Mouse (Mus musculus) frontal cortex, postnatal 10 days (tissue): ENCODE measurements around the gene Ccdc151.

Experiments used
- DNase-seq, 2 experiments: peaks; one replicate each; pipeline ENCODE4 v3.0.0; 2022; ENCODE audit warnings: low spot score in 2 of 2, mixed read lengths in 1 of 2

The Ccdc151 gene

DNA sequence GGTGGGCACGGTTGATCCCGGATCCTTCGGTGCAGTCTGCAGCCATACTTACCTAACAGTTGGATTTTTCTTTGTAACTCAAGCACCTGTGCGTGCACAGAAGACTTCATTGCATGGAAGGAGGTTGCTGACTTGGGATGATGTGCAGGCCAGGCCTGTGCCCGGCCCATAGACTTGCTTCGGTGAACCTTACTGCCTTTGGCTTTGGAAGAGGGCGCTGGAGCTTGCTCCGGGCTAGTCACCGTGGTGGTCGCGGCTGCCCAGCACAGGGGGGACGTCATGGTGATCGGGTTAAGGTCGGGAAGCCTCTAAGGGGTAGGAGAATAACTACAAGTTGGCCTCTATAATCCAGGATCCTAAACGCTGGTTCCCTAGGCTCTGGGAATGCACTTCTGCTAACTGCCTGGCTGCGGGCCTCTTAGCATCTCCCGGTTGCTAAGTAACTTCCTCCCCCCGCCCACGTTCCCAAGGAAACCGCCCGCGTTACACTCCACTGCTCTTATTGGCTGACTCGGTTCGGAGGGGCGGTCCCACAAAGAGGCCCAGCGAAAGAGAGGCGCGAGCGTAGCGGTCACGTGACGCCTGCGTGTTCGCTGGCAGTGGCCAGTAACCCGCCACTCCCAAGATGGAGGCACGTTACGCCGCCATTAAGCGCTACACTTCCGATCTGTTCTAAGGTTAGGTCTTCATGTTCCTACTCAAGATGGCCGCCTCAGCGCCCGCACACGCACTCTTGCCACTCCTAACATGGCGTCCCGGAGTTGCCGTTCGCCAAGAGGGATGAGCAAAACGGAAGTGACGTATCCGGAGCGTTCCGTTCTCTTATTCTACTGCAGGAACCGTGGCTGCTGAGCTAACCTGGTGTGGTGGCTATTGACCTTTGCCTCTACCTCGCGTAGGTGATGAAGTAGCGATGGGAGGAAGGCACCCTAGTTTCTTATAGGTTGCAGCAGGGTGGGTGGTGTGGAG is at the start of gene Ccdc151, which contains the start of gene Prkcsh:
Gene Ccdc151, minus strand, starts transcription at position 441 of the 969 bp plus-strand sequence.
Gene Prkcsh, plus strand, starts transcription at position 613 of the 969 bp plus-strand sequence.
- peak; percentile 99 to 100 for DNase-seq

DNA sequence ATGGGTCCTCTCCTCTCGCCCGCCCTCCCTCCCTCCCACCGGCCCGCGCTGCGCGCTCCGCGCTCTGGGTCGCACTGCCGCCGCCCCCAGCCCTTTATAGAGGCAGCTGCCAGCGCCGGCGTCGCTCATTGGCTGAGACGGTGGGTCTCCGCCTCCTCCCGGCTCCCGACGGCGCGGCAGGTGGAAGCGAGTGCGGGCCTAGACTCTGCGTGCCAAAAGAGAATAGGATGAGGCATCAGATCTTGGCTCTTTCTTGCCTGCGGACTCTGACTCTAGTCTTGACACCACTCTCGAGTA is 49.5 kb upstream of the Ccdc151 start, which contains the start of gene Elavl3:
Gene Elavl3, minus strand, starts transcription at position 66 of the 297 bp plus-strand sequence.
- peak; percentile 66 to 84 for DNase-seq

DNA sequence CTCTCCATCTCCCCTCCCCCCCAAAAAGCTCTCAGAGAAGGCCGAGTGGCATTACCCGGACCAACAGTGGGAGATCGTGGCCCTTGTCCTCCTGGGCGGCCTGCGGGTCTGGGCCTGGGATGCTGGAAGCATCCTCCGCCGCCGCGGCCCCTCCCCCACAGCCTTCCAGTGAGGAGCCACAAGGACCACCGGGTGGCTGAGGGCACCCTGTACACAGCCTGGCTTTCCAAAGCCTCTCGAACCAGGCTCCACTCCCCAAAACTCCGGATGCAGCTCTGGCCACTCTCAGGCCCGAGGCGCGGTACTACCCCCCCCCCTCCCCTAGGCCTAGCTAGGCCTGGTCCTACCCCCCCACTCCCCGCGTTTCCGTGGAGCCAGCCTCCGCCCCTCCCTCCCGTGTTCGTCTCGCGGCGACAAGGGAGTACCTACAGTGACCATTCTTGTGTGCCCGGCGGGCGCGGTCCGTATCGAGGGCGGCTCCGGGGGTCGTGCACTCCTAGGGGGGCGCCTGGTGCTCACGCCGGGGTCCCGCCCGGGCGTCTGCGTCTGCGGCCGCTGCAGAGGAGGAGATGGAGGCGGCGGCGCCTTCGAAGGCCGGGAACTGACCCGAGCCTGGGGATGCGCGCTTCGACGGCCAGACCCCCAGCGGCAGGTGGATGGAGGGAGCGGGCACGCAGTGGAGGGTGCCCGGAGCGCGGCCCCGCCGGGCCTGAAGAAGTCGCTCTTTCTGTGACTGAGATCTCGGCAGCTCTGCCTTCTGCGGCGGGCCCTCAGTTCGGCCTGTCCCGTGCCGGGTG is 48.9 kb upstream of the Ccdc151 start:
- DNase-seq = peak; percentile 55 to 62

DNA sequence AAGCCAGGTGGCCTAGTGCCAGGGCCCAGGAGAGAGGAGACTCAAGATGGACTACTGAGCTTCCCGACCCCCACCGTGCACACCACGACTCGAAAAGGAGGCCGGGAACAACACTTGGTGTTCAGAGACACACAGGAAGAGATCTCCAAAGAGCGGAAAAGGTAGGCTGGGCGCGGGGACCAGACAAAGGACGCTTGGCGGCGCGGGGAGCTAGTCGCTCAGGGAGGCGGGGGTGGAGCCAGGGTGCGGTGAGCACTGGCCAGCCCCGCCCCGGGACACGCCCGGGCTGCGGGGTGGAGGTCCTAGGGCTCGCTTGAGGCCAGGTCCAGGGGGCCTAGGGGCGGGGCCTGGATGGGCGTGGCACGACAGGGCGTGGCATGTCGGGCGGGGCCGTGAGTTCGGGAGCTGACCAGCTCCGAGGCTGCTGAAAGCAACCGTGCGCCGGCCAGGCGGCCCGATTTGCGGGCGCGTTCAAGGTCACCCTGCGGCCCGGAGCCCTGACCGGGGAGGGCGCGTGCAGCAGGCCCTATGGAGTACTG is 48.0 kb upstream of the Ccdc151 start:
- DNase-seq = peak; percentile 68 to 69

DNA sequence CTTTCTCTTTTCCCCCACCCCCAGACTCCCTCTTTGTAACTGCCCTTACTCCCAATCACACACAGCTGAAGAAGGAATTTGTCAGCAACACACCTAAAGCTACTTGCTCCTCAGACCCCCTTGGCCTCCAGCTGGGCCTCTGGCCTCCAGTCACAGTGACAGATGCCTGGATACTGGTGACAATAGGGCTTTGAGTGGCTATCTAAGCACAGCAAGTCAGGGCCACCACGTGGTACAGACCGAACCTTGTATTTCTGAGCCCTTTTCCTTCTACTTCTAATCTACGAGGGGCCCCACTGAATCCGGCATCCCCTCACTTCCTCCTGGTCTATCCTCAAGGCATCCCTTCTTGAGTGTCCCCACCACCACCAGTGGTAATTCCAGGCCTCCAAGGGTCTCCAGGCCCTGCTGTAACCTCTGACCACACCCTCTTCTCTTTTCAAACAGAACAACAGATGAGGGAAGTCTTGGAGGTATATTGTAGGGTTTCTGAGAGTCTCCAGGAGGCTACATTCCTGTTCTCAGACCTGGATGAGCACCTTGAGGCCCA is 47.4 kb upstream of the Ccdc151 start:
- DNase-seq = no peak

DNA sequence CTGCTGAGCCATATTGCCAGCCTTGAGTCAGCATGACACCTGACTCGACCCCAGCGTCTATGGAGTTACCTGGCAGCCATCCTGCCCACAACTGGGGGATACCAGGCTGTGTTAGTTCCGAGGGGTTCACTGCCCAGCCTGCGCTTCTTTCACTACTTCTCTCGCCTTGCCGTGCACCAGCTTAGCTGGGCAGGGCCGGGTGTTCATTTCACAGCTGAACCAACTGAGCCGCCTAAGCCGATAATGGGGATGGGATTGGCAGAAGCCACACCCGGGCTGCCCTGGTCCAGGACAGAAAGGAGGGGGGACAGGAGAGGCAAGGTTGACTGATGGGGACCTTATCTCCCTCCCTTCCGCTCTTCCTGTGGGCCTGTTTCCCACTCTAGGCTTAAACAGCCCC is 46.9 kb upstream of the Ccdc151 start:
- no peak for DNase-seq

DNA sequence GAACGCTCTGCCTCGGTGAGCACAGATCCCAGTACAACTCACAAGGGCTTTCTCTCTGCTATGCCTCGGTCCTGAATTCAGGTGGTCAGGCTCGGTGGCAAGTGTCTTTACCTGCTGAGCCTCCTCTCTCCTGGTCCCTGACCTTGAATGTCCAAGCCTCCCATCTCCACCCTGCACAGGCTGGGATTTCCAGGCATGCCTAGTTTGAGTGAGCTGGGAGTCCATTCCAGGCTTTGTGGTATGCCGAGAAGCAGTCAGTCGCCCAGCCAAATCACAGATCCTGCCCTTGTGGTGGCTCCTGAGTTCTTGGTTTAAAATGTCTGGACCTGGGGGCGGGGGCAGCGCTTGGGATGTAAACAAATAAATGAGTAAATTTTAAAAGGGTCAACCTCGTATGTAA is 44.9 kb upstream of the Ccdc151 start:
- no peak for DNase-seq

DNA sequence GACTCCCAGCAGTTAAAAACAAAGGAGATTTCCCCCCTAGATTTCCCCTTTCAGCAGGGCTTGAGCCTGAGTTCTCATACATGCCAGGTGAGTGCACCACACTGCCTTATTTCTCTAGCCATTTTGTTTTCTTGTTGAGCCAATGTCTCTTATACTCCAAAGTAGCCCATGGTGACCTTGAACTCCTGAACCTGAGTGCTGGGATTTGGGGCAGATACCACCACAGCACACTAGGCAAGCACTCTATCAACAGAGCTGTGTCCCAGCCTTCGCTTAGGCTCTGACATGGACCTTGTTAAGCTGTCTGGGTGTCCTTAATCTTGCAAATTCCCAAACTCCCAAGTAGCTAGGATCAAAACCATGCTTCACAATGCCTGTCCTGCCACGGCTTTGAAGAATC is 39.4 kb upstream of the Ccdc151 start:
- no peak for DNase-seq

DNA sequence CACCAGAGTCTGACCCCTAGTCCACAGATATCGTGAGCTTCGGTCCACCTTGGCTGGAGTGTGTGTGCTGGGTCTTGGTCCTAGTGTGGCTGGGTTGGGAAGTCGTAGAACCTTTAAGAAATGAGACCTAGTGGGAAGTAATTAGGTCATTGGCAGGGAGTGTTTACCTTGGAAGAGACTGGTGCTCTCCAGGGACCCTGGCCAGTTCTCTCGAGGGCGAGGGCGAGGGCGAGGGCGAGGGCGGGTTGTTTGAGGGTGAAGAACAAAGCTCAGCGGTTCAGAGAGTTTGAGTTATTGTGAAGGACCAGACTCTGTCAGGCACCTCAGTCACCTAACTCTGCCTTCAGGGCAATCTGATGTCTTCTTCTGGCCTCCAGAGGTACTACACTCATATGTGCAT is 35.4 kb upstream of the Ccdc151 start:
- no peak for DNase-seq

DNA sequence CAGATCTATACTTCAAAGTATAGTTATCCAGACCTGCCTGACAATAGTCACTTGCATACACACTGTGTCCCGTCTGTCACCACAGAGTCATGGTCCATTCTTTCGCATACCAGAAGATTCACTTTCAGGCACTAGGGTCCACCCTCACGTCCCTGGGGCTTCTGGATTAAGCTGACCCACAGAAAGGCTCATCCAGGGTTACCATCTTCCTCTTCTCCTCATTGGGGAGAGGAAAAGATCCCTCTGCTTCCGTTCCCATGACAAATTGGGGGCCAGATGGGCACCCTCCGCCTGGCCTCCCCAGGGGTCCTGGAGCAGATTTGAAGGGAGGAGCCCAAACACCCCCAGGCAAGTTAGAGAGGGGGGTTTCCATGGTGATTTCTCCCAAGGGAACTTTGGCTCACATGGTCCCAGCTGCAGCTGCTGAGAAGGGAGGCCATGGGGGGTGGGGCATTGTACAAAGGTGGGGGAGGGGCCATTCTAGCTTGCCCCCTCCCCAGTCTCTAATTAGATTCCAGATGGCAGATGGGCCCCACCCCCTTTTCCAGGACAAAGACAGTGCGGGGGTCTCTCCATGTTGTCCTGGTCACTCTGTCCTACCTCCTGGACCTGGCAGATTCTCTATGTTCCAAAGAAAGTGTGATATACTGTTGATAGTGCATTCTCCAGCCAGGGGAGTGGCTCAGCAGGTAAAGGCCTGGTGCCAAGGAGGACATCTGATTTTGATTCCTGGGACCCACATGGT is 33.0 kb upstream of the Ccdc151 start:
- no peak for DNase-seq

DNA sequence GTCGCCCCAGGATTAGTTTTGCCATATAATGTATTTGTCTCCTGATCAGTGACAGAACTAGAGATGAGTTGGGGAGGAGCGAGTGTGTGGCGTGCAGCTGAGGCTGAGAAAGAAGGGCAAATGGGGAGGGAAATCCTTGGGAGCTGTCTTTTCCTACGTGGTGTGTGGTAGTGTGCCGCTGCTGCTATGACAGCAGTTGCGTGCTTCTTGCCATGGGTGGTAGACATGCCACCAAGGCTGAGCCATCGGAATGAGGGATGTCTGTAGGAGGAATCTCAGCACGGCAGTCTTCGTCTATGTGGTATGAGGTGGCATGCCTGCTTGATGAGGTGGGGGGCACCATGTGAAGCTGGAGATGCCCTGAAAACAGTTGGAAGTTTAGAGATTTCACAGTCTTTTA is 28.0 kb upstream of the Ccdc151 start:
- no peak for DNase-seq

DNA sequence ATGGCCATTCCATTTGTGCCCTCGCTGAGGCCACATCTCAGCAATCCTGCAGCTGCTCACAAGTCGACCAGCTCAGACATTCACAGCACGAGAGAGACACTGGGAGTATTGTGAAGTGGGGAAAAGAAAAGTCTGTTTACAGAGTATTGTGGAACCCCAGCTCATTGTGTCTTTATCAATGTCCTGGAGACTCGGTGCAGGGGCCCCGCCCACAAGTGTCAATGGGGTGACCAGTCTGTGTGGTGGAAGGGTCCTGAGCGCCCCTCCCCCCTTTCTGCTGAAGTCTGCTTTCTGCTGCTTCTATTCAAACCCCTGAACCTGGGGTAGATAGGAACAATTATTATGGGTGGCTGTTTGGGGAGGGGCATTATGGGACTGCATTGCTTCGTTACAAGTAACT is 26.0 kb upstream of the Ccdc151 start:
- no peak for DNase-seq

DNA sequence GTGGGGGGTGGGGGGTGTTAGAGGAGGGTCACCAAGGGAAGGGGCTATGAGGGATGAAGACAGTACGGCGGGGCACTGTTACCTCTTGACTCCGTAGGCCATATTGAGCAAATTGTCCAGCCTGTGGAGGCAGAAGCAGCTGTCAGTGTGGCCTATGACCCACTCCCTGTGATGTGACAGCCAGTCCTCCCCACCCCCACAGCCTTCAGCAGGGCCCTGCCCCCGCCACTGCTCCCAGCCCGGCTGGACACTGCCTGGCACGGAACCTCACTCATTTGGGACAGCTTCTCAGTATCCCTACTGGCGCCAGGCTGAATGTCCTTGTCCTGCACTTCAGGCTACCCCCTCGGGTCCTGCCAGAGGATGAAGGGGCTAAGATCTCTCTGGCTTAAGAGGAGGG is 22.2 kb upstream of the Ccdc151 start:
- DNase-seq = no peak

DNA sequence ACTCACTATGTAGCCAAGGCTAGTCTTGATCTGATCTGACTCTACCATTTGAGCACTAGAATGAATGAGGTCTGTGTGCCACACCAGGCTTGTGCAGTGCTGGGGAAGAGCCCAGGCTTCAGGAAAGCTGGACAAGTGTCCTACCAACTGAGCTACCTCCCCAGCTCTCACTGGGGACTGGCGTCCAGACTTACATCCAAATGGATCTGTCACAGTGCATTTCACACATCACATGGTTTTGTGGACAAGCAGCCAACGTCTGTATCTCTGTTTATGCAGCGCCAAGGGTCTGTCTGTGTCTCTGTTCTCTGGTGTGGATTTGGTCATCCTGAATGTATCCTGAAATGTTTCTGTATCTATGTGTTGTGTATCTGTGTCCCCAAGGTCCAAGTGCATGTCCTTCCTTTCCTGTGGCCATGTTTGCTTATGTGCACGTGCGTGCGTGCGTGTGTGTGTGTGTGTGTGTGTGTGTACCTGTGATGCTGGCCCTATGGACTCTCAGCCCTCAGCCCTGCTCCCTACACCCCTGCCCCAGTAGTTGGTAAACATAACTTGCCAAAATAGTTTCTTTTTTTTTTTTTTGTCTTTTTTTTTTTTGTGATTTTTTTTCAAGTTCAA is 14.9 kb upstream of the Ccdc151 start:
- no peak for DNase-seq

DNA sequence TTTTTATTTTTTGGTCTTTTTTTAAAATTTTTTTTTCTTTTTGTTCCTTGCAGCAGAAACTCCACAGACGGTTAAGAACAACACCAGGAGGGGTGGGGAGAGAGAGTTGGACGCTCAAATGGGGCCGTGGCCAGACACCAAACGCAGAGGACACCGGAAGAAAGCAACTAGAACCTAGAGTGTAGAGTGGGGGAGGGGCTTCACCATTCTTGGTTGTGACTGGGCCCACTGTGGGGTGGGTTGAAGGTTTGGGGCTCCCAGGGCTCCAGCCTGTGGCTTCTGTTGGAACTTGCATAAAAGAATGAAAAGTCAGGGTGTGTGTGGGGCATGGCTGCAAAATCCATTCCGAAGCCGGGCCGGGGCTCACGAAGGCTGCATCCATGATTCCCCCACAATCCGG is 13.8 kb upstream of the Ccdc151 start:
- no peak for DNase-seq

DNA sequence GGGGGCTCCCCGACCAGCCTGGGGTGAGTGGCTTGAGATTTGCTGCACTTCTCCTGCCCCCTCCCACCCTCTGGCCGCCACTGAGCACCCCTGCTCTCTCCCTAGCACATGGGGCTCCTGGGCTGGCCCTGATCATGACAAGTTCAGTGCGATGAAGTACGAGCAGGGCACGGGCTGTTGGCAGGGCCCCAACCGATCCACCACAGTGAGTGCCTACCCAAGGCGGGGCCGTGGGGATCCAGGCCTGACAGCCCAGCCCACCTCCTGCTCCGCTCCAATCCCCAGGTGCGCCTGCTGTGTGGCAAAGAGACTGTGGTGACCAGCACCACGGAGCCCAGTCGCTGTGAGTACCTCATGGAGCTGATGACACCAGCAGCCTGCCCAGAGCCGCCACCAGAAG is 10.3 kb upstream of the Ccdc151 start:
- no peak for DNase-seq

DNA sequence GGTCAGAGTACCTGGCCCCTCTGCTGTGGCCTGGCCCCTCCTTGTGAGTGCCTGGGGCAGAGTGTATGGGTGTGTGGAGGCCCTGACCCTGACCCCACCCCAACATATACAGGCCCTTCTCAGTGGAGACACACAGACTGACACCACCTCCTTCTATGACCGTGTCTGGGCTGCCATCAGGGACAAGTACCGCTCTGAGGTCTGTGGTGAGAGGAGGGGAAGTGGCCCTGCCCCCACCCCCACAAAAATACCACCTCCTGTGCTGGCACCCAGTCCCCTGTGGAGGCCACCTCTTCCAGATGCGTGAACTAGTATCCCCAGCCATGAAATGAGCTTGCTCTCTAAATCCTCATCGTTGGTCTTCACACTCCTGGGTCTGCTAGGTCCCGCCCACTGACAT is 8.6 kb upstream of the Ccdc151 start:
- no peak for DNase-seq

DNA sequence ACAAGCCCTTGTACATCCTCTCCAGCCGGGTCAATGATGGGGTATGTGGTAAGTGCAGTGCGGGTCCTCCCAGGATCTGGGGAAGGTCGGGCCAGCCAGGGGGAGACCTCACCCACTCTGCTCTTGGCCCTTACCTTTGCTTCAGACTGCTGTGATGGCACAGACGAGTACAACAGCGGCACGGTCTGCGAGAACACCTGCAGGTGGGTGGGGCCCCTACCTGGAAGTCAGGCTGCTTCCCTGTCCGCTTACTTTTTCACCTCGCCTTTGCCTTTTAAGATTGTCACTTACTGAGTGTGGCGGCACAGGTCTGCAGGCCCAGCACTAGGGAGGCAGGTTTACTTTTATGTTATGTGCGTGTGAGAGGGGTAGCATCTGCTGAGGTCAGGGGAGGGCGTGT is 2.1 kb upstream of the Ccdc151 start:
- peak in 1 of 2 experiments; percentile 7 for DNase-seq

DNA sequence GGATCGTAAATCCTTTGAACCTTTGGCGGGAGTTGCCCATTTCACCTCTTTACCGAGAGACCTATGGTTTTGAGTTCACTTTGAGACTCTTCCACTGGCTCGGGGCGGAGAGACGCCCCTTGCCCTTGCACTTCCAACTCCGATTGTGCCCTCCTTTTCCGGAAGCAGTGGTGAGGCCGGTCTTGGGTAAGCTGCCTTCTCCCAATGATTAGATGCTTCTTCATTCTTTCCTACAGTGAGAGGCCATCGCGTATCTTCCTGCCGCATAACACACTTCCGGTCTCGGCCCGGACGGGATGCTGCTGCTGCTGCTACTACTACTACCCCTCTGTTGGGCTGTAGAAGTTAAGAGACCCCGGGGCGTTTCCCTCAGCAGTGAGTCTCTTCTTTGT is 725 bp upstream of the Ccdc151 start:
- DNase-seq = peak in 1 of 2 experiments; percentile 58

DNA sequence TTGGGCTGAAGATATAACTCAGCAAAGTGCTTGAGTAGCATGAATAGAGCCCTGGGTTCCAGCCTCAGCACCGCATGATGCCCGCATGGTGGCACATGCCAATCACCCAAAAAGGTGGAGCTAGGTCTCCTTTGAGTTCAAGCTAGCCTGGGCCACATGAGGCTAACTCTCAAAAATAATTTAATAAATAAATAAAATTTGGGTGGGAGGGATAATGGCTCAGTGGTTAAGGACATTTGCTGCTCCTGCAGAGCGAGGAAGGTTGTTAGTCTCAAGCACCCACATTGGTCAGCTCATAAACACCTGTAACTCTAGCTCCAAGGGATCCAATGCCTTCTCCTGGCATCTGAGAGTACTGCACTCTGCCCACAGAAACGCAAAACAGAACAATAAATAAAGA is 801 bp downstream of the Ccdc151 start:
- DNase-seq = no peak

DNA sequence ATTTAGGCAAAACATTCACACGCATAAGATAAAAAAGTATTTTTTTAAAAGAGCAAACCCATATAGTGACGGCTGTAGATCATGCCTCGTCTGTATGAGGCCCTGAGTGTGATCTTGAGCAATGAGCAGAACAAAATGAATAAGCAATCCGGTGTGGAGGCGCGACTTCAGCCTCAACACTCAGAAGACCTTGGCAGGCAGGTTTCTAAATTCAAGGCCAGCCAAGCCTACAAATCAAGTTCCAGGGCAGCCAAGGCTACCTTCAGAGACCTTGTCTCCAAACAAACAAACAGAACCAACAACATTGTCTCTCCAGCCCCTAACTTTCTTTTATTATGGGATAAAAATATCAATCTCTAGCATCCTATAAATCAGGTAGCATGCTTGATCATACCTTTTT is 2.1 kb downstream of the Ccdc151 start:
- no peak for DNase-seq
